Mouse (Mus musculus) bone marrow, adult 2 months (tissue): Measurements from ENCODE around the gene Tmpo. TPM values are rescaled to one million over a fixed set of nuclear protein-coding genes. Genes with fewer than 3 reads are reported as not detected.

ENCODE experiments used
- H3K27ac ChIP-seq: fragments of 200-500 bp; 2 replicates; pipeline ENCODE4 v1.5.1; 2012; ENCODE audit warnings: low read depth, mild to moderate bottlenecking, control low read depth, inconsistent platforms, low read length; ENCODE audit not compliant: control insufficient read depth, poor library complexity, insufficient read depth
- H3K4me1 ChIP-seq: fragments of 200-500 bp; 2 replicates; pipeline ENCODE4 v1.6.1; 2011; ENCODE audit warnings: low read length; ENCODE audit not compliant: control insufficient read depth, insufficient read depth
- H3K4me3 ChIP-seq: fragments of 200-500 bp; replicated peaks from 2 replicates; pipeline ENCODE3; 2011; ENCODE audit warnings: mild to moderate bottlenecking, low read depth, low read length, control low read depth; ENCODE audit not compliant: control insufficient read depth
- CTCF ChIP-seq: fragments of 200-500 bp; IDR thresholded peaks from 2 replicates; pipeline ENCODE4 v1.5.1; 2011; ENCODE audit warnings: low read length, control low read depth; ENCODE audit not compliant: control insufficient read depth, insufficient read depth
- POLR2A ChIP-seq: fragments of 200-500 bp; IDR thresholded peaks from 2 replicates; pipeline ENCODE4 v1.6.1; 2011; ENCODE audit warnings: low read depth, mild to moderate bottlenecking, control low read depth, low read length, borderline replicate concordance; ENCODE audit not compliant: control insufficient read depth
- WGBS: fragments of 180-500 bp; shearing (Covaris S2); methylation state at CpG from one replicate; pipeline ENCODE4 v1.1.7; 2018; 5-methylcytosine and 5-hydroxymethylcytosine counted together
- polyA plus RNA-seq: library from polyadenylated mRNA; stranded (reverse); fragments of >200 nt; gene quantifications from 2 replicates; pipeline ENCODE4 v1.2.4, GENCODE M21; 2011; ENCODE audit warnings: low replicate concordance; ENCODE audit not compliant: missing spikeins, insufficient read depth, insufficient read length

Tmpo gene
- polyA plus RNA-seq, 1 experiment: 212 TPM

GRCm38 (mm10) chr10:91102799-91103590 lies 78.1 kb downstream of the Tmpo start:
- TF ChIP-seq CTCF (no peak), POLR2A (no peak)
- 82% methylated on average over 14 of the region's 14 CpGs for WGBS
- no peak overlapping the region for H3K27ac ChIP-seq
- H3K4me1 ChIP-seq: no peaks in the 10 kb centered on the region
- no peak overlapping the region for H3K4me3 ChIP-seq

GRCm38 (mm10) chr10:91101936-91102335 lies 79.2 kb downstream of the Tmpo start:
- TF ChIP-seq POLR2A (no peak), CTCF (no peak)
- 92% methylated on average over 25 of the region's 25 CpGs for WGBS
- Histone ChIP-seq H3K4me3 (no peak overlapping the region), H3K4me1 (no peaks in the 10 kb centered on the region), H3K27ac (no peak overlapping the region)

GRCm38 (mm10) chr10:91100101-91100500 lies 81.0 kb downstream of the Tmpo start:
- H3K4me1 ChIP-seq: no peaks in the 10 kb centered on the region
- H3K4me3 ChIP-seq: no peak overlapping the region
- TF ChIP-seq CTCF: no peak
- no peak for TF ChIP-seq POLR2A
- H3K27ac ChIP-seq: no peak overlapping the region
- WGBS: 96% methylated on average over 1 of the region's 1 CpGs

GRCm38 (mm10) chr10:91098056-91098455 lies 83.1 kb downstream of the Tmpo start:
- WGBS: 86% methylated on average over 8 of the region's 8 CpGs
- no peak overlapping the region for H3K27ac ChIP-seq
- H3K4me3 ChIP-seq: no peak overlapping the region
- H3K4me1 ChIP-seq: no peaks in the 10 kb centered on the region
- TF ChIP-seq CTCF (no peak), POLR2A (no peak)

Other genes with a start within 250 kb of the Tmpo start
- gene Apaf1, start 98.5 kb downstream of the Tmpo start, polyA plus RNA-seq: 34.6 and 35.4 TPM in 2 replicates
- 4.3 and 8.8 TPM in 2 replicates for gene Ikbip, start 98.4 kb downstream of the Tmpo start, polyA plus RNA-seq
- gene Slc25a3, start 57.3 kb downstream of the Tmpo start, polyA plus RNA-seq: 177 and 223 TPM in 2 replicates